8 mouse cellular contexts compared by ENCODE assay signal in the genomic region with DNA sequence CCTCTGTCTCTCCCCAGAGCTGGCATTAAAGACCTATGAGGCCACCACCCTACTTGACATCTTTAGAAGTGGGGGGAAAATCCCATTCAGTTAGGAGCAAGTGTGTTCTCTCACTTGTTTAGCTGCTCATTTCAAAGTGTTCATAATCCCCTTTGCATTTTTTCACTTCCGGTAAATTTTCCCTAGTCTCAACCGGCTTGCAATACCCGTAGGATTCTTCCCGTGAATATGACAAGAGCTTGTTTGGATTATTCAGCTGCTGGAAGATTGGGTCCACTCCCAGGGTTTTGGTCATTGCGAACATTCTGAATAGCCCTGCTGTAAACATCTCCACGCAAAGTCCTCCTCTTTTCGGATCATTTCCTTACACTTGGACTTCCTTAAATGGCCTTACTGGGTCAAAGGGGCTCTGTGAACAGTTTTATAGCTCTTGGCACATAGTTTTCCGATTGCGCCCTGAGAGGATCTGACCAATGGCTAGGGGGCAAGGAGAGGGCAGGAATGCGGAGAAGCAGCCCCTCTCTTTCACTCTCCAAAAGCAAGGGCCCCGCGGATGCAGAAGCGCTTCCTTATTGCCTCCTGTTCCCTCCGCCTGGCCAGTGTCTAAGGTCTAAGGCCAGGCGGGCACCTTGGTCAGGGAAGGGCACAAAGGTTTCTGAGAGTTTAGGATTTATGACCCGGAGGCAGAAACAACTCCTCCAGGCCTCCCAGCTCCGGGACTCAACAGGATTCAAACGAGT. TPM values are rescaled to one million over a fixed set of nuclear protein-coding genes. Genes with fewer than 3 reads are reported as not detected.
A peak's percentile ranks its signal among the peaks of the same experiment; 100 is the strongest.
DNase-seq lines count a peak whose midpoint lies in the region; ATAC-seq and TF ChIP-seq lines count a peak whose summit lies in the region.

No protein-coding gene starts in this region.

- H3K27me3 ChIP-seq in hindbrain, embryonic 13.5 days: no peaks in the 10 kb centered on the region
- no peaks in the 10 kb centered on the region for H3K27me3 ChIP-seq in stomach, embryonic 15.5 days (replicated peaks)

- DNase-seq in left cerebral cortex, adult 2 months (ENCODE audit: extremely low spot score in 1 of 2, low spot score in 2 of 2): no peak
- DNase-seq in left cerebral cortex, postnatal 25 days (ENCODE audit: low spot score in 2 of 2): no peak
- DNase-seq in lung, postnatal 25 days (ENCODE audit: low spot score): peak; percentile 73
- DNase-seq in spleen, adult 12 weeks (ENCODE audit: low spot score): no peak
- DNase-seq in right cerebral cortex, adult 18-20 months: no peak

- WGBS in hindbrain, embryonic 13.5 days: 5% methylated on average over 18 of the region's 18 CpGs
- 2% methylated on average over 18 of the region's 18 CpGs for WGBS in stomach, embryonic 15.5 days

- ATAC-seq in hindbrain, embryonic 13.5 days (ENCODE audit: low FRiP score): no peak
- no peak; the same call in 1 of the 2 replicates for ATAC-seq in stomach, embryonic 15.5 days (ENCODE audit: insufficient read depth, low FRiP score, low read depth)

- peak overlapping the region; percentile 93 for H3K9ac ChIP-seq in hindbrain, embryonic 13.5 days
- H3K9ac ChIP-seq in stomach, embryonic 15.5 days: peak overlapping the region; percentile 67

- H3K27ac ChIP-seq in left cerebral cortex, adult 2 months: peak overlapping the region; percentile 98
- peak overlapping the region; percentile 99 for H3K27ac ChIP-seq in brown adipose tissue, adult 24 weeks (replicated peaks; ENCODE audit: low read depth, low read length)
- peak overlapping the region; percentile 96 for H3K27ac ChIP-seq in hindbrain, embryonic 13.5 days
- peak overlapping the region; percentile 98 for H3K27ac ChIP-seq in stomach, embryonic 15.5 days

- peak overlapping the region; percentile 89 for H3K4me2 ChIP-seq in hindbrain, embryonic 13.5 days
- peak overlapping the region; percentile 80 for H3K4me2 ChIP-seq in stomach, embryonic 15.5 days

- peak overlapping the region; percentile 72 for H3K4me3 ChIP-seq in left cerebral cortex, adult 2 months
- H3K4me3 ChIP-seq in brown adipose tissue, adult 24 weeks (ENCODE audit: insufficient read depth, low read depth, low read length): peak overlapping the region; percentile 81
- peak overlapping the region; percentile 91 for H3K4me3 ChIP-seq in hindbrain, embryonic 13.5 days
- H3K4me3 ChIP-seq in stomach, embryonic 15.5 days (replicated peaks): peak overlapping the region; percentile 62

- peaks cover 8% of the 10 kb centered on the region for H3K4me1 ChIP-seq in brown adipose tissue, adult 24 weeks (ENCODE audit: control insufficient read depth, insufficient read depth, insufficient read length, low read length)
- H3K4me1 ChIP-seq in hindbrain, embryonic 13.5 days (replicated peaks): peaks cover 26% of the 10 kb centered on the region
- H3K4me1 ChIP-seq in stomach, embryonic 15.5 days: peaks cover 12% of the 10 kb centered on the region; the same call in 1 of the 2 replicates

- H3K9me3 ChIP-seq in hindbrain, embryonic 13.5 days: no peaks in the 10 kb centered on the region
- H3K9me3 ChIP-seq in stomach, embryonic 15.5 days: no peaks in the 10 kb centered on the region

- no peaks in the 10 kb centered on the region for H3K36me3 ChIP-seq in hindbrain, embryonic 13.5 days
- H3K36me3 ChIP-seq in stomach, embryonic 15.5 days: no peaks in the 10 kb centered on the region

- TF ChIP-seq CTCF in left cerebral cortex, adult 2 months (IDR thresholded peaks at IDR 0.05): no peak

- intact Hi-C loops in left cerebral cortex, adult 2 months (cut with DNase I): loop anchor here (2.0 kb wide), 1 partner anchor 43 kb away; no protein-coding TSS in a partner anchor
- intact Hi-C loops in left cerebral cortex, postnatal 25 days (cut with DNase I): loop anchor here (2.0 kb wide), 3 partner anchors 17 to 57 kb away; no protein-coding TSS in a partner anchor

RNA-seq across cellular contexts. Expression of gene Rock2, which starts 0.9 kb away (rescaled TPM):
- 100 to 1,000 TPM; 154 to 161 TPM for total RNA-seq in left cerebral cortex, adult 2 months (2021)
- total RNA-seq in left cerebral cortex, postnatal 25 days (2021): 100 to 1,000 TPM; 133 to 146 TPM
- polyA plus RNA-seq in brown adipose tissue, adult 24 weeks (2012; ENCODE audit: insufficient read depth, insufficient read length, missing spikeins): 31.0 and 33.4 TPM in 2 replicates
- polyA plus RNA-seq in hindbrain, embryonic 13.5 days (2015; fragmentation: Nextera tagmentation; extraction: Ambion mirVana): 15.1 and 15.5 TPM in 2 replicates
- polyA plus RNA-seq in stomach, embryonic 15.5 days (2015; fragmentation: Nextera tagmentation; extraction: Ambion mirVana): 20.5 and 21.7 TPM in 2 replicates
